Mouse (Mus musculus) heart, postnatal 0 days (tissue): Measurements from ENCODE around the gene Gtsf1l. TPM values are rescaled to one million over a fixed set of nuclear protein-coding genes. Genes with fewer than 3 reads are reported as not detected.

ENCODE experiments used
- ATAC-seq: fragments of 200-750 bp; cut with Nextera tagmentation; 2 replicates; pipeline ENCODE4 v1.8.0; 2017; ENCODE audit warnings: low read depth, moderate number of reproducible peaks, moderate library complexity; ENCODE audit not compliant: insufficient read depth
- DNase-seq: peaks from one replicate; pipeline ENCODE4 v3.0.0-alpha.2; 2016; ENCODE audit warnings: low spot score
- H3K27ac ChIP-seq: fragments of 300-500 bp; sonication (generic); 2 replicates; pipeline ENCODE4 v1.5.1; 2014; ENCODE audit warnings: low read depth, mild to moderate bottlenecking
- H3K27me3 ChIP-seq: fragments of 300-500 bp; sonication (generic); 2 replicates; pipeline ENCODE4 v1.6.1; 2014; ENCODE audit warnings: low read length, mixed read lengths; ENCODE audit not compliant: control insufficient read depth, insufficient read depth
- H3K36me3 ChIP-seq: fragments of 300-500 bp; sonication (generic); replicated peaks from 2 replicates; pipeline ENCODE4 v1.6.1; 2014; ENCODE audit warnings: low read length, mixed read lengths; ENCODE audit not compliant: control insufficient read depth, insufficient read depth
- H3K4me1 ChIP-seq: fragments of 300-500 bp; sonication (generic); 2 replicates; pipeline ENCODE4 v1.6.1; 2014; ENCODE audit warnings: antibody characterized with exemption; ENCODE audit not compliant: control insufficient read depth, insufficient read depth
- H3K4me2 ChIP-seq: fragments of 300-500 bp; sonication (generic); 2 replicates; pipeline ENCODE4 v1.6.1; 2014; ENCODE audit warnings: low read depth, mild to moderate bottlenecking, low read length, moderate library complexity
- H3K4me3 ChIP-seq: fragments of 300-500 bp; sonication (generic); 2 replicates; pipeline ENCODE4 v1.5.1; 2014; ENCODE audit warnings: low read depth, low read length
- H3K9ac ChIP-seq: fragments of 300-500 bp; sonication (generic); replicated peaks from 2 replicates; pipeline ENCODE4 v1.6.1; 2014; ENCODE audit warnings: low read depth, low read length, mixed read lengths
- H3K9me3 ChIP-seq: fragments of 300-500 bp; sonication (generic); replicated peaks from 2 replicates; pipeline ENCODE4 v1.6.1; 2016; ENCODE audit warnings: low read length; ENCODE audit not compliant: control insufficient read depth
- CTCF ChIP-seq: IDR thresholded peaks from 2 replicates; pipeline ENCODE4 v1.5.1; 2016; ENCODE audit warnings: antibody characterized with exemption, control low read depth, low read depth
- EP300 ChIP-seq: IDR thresholded peaks from 2 replicates; pipeline ENCODE4 v1.6.1; 2016; ENCODE audit warnings: antibody characterized with exemption, low read depth
- WGBS: fragments of 180-500 bp; shearing (Covaris S2); extraction: QIAGEN DNeasy Blood & Tissue Kit; methylation state at CpG from one replicate; pipeline ENCODE4 v1.1.7; 2014; 5-methylcytosine and 5-hydroxymethylcytosine counted together
- polyA plus RNA-seq: library from polyadenylated mRNA; unstranded; fragments of >200 nt; fragmentation: Nextera tagmentation; extraction: Ambion mirVana; gene quantifications from 2 replicates; pipeline ENCODE4 v1.2.1, GENCODE M21; 2015
- total RNA-seq: library from RNA; depleted of rRNA; stranded (reverse); fragments of >200 nt; gene quantifications from 2 replicates; pipeline ENCODE4 v1.2.3, GENCODE M21; 2014; ENCODE audit warnings: low replicate concordance

Gene Gtsf1l
- total and polyA plus RNA-seq, 2 experiments from 2014 or later: not detected

GRCm38 (mm10) chr2:163122319-163122718, 34.7 kb upstream of the Gtsf1l start:
- ATAC-seq: peak; percentile 97
- no peaks in the 10 kb centered on the region for H3K36me3 ChIP-seq
- peak overlapping the region; percentile 47 for H3K4me2 ChIP-seq
- H3K4me1 ChIP-seq: 0 out of 2 replicates have a peak, but pooled peaks cover 3% of the 10 kb centered on the region
- 0 out of 2 replicates have a peak overlapping the region, but pooled peaks have one; percentile 6 for H3K4me3 ChIP-seq
- TF ChIP-seq CTCF (0 out of 2 replicates have a peak, but pooled peaks have one; percentile 7), EP300 (no peak)
- no peak overlapping the region for H3K9ac ChIP-seq
- peak; percentile 69 for DNase-seq
- 8% methylated on average over 9 of the region's 9 CpGs for WGBS
- no peaks in the 10 kb centered on the region for H3K9me3 ChIP-seq
- H3K27me3 ChIP-seq: peaks cover 10% of the 10 kb centered on the region
- no peak overlapping the region for H3K27ac ChIP-seq

GRCm38 (mm10) chr2:163121353-163121660, 33.7 kb upstream of the Gtsf1l start:
- Histone ChIP-seq H3K36me3 (no peaks in the 10 kb centered on the region), H3K27ac (no peak overlapping the region), H3K27me3 (peaks cover 10% of the 10 kb centered on the region), H3K4me1 (0 out of 2 replicates have a peak, but pooled peaks cover 3% of the 10 kb centered on the region), H3K9ac (no peak overlapping the region), H3K4me3 (no peak overlapping the region), H3K4me2 (no peak overlapping the region), H3K9me3 (no peaks in the 10 kb centered on the region)
- DNase-seq (no peak), ATAC-seq (no peak)
- 76% methylated on average over 3 of the region's 3 CpGs for WGBS
- TF ChIP-seq EP300 (no peak), CTCF (no peak)

DNA sequence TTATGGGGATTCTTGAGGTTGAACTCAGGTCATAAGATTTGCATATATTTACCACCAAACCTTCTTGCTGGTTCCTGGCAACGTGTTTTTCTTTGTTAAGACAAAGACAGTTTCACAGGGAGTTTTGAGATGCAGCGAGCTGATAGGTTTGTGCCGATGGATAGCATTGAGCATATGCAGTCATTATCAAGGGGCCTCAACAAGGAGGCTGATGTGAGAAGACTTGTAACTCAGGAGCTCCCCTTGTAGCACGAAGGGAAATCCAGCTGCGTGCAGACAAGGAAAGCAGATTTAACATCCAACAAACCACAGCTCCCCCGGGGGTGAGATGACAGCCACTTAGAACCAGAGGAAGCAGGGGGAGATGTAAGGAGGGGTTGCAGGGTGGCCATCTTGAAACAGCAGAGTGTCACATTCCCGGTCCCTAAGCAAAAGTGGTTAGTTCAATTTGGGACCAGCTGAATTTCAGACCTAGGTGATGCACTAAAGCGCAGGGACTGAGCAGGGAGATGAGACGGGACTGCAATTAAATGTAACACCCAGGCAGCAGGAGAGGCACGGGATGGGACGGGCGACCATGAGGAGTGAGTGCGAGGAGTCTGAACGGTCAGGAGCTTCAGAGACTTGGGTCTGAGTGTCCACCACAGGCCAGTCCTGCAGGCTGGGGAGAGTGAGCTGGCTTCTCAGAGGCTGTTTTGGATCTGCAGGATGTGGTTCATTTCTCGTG, 33.1 kb upstream of the Gtsf1l start:
- no peak for DNase-seq
- H3K9ac ChIP-seq: no peak overlapping the region
- H3K27me3 ChIP-seq: peaks cover 10% of the 10 kb centered on the region
- H3K36me3 ChIP-seq: no peaks in the 10 kb centered on the region
- H3K27ac ChIP-seq: no peak overlapping the region
- H3K4me1 ChIP-seq: 0 out of 2 replicates have a peak, but pooled peaks cover 3% of the 10 kb centered on the region
- ATAC-seq: no peak
- no peak for TF ChIP-seq EP300
- TF ChIP-seq CTCF: no peak
- H3K4me2 ChIP-seq: no peak overlapping the region
- no peak overlapping the region for H3K4me3 ChIP-seq
- no peaks in the 10 kb centered on the region for H3K9me3 ChIP-seq
- 54% methylated on average over 15 of the region's 15 CpGs for WGBS

DNA sequence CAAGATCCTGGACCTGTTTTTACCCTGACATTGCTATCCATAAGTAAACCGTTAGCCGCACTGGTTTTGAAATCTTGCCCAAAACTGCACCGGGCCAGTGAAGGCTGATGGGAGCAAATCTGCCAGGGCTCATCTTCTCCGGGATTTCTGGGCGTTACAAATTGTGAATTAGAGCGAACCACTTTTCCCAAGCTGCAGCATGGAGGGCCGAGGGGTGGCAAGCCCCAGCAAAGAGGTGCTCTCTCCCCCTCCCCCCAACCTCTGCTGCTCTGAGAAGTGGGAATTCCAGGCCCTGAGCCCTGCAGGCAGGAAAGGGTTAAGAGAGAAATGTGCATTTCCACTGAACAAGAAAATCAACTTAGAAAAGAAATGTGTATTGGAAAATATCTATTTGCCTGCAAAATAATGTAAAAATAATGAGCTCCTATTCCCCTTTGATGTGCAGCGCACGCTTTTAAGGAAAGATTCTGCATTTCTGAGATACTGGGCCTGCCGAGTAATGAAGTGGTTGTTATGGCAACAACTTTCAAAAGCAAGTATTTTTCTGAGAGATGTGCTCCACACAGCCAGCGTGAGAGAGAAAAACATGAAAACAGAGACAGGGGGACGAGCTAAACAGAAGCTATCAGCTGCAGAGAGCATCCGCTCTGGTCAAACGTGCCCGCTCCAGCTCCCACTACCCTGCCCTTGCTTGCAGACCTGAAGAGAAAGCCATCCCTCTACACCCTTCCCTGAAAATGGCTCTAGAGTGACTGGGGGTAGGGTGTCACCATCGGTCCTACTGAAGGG, 24.0 kb upstream of the Gtsf1l start:
- no peak overlapping the region for H3K9ac ChIP-seq
- WGBS: 70% methylated on average over 16 of the region's 16 CpGs

GRCm38 (mm10) chr2:163110706-163111105, 23.1 kb upstream of the Gtsf1l start:
- ATAC-seq: no peak
- no peak overlapping the region for H3K9ac ChIP-seq
- TF ChIP-seq EP300 (no peak), CTCF (no peak)
- H3K9me3 ChIP-seq: no peaks in the 10 kb centered on the region
- H3K4me1 ChIP-seq: no peaks in the 10 kb centered on the region
- no peak overlapping the region for H3K4me3 ChIP-seq
- no peak overlapping the region for H3K4me2 ChIP-seq
- no peak for DNase-seq
- H3K27me3 ChIP-seq: no peaks in the 10 kb centered on the region
- H3K27ac ChIP-seq: no peak overlapping the region
- WGBS: 83% methylated on average over 1 of the region's 1 CpGs
- H3K36me3 ChIP-seq: no peaks in the 10 kb centered on the region

More for the DNA sequence above, 24.0 kb upstream of the Gtsf1l start:
- H3K27ac ChIP-seq: no peak overlapping the region
- H3K36me3 ChIP-seq: no peaks in the 10 kb centered on the region
- H3K4me3 ChIP-seq: no peak overlapping the region
- H3K4me2 ChIP-seq: no peak overlapping the region
- H3K9me3 ChIP-seq: no peaks in the 10 kb centered on the region
- no peaks in the 10 kb centered on the region for H3K27me3 ChIP-seq
- H3K4me1 ChIP-seq: no peaks in the 10 kb centered on the region
- TF ChIP-seq EP300 (no peak), CTCF (no peak)
- DNase-seq: no peak
- ATAC-seq: no peak
